Mouse (Mus musculus) embryonic facial prominence, embryonic 15.5 days (tissue): ENCODE results near the gene Specc1. TPM values are rescaled to one million over a fixed set of nuclear protein-coding genes. Genes with fewer than 3 reads are reported as not detected.

Experiments used
- ATAC-seq: fragments of 200-750 bp; cut with Nextera tagmentation; 2 replicates; pipeline ENCODE4 v1.8.0; 2017; ENCODE audit warnings: low read depth, moderate TSS enrichment; ENCODE audit not compliant: insufficient number of reproducible peaks, low FRiP score, low TSS enrichment
- H3K27ac ChIP-seq: fragments of 300-500 bp; sonication (generic); replicated peaks from 2 replicates; pipeline ENCODE4 v1.5.1; 2015; ENCODE audit warnings: mild to moderate bottlenecking, inconsistent platforms
- H3K27me3 ChIP-seq: fragments of 300-500 bp; sonication (generic); 2 replicates; pipeline ENCODE4 v1.6.1; 2015; ENCODE audit warnings: inconsistent platforms
- H3K36me3 ChIP-seq: fragments of 300-500 bp; sonication (generic); 2 replicates; pipeline ENCODE4 v1.6.1; 2015; ENCODE audit warnings: mild to moderate bottlenecking, inconsistent platforms
- H3K4me1 ChIP-seq: fragments of 300-500 bp; sonication (generic); 2 replicates; pipeline ENCODE4 v1.6.1; 2015; ENCODE audit warnings: inconsistent platforms
- H3K4me2 ChIP-seq: fragments of 300-500 bp; sonication (generic); replicated peaks from 2 replicates; pipeline ENCODE4 v1.6.1; 2015; ENCODE audit warnings: mild to moderate bottlenecking, inconsistent platforms
- H3K4me3 ChIP-seq: fragments of 300-500 bp; sonication (generic); replicated peaks from 2 replicates; pipeline ENCODE4 v1.5.1; 2015; ENCODE audit warnings: mild to moderate bottlenecking, inconsistent platforms
- H3K9ac ChIP-seq: fragments of 300-500 bp; sonication (generic); 2 replicates; pipeline ENCODE4 v1.6.1; 2015; ENCODE audit warnings: inconsistent platforms
- H3K9me3 ChIP-seq: fragments of 300-500 bp; sonication (generic); replicated peaks from 2 replicates; pipeline ENCODE4 v1.6.1; 2016; ENCODE audit warnings: inconsistent platforms
- WGBS: fragments of 180-500 bp; shearing (Covaris S2); methylation state at CpG from one replicate; pipeline ENCODE4 v1.1.7; 2015; 5-methylcytosine and 5-hydroxymethylcytosine counted together
- polyA plus RNA-seq: library from polyadenylated mRNA; unstranded; fragments of >200 nt; fragmentation: Nextera tagmentation; extraction: Ambion mirVana; gene quantifications from 2 replicates; pipeline ENCODE4 v1.2.1, GENCODE M21; 2015

The Specc1 gene
- polyA plus RNA-seq, 1 experiment from 2014 or later = 10.8 TPM

- Histone ChIP-seq H3K36me3 (no peaks in the 10 kb centered on the region), H3K4me2 (no peak overlapping the region), H3K4me1 (peaks cover 22% of the 10 kb centered on the region), H3K4me3 (no peak overlapping the region), H3K9me3 (no peaks in the 10 kb centered on the region), H3K27ac (no peak overlapping the region), H3K27me3 (no peaks in the 10 kb centered on the region), H3K9ac (no peak overlapping the region)
- no peak for ATAC-seq
- WGBS = 83% methylated on average over 2 of the region's 2 CpGs
These were observed 69.2 kb downstream of the Specc1 start for GRCm38 (mm10) chr11:62025770-62026169.

DNA sequence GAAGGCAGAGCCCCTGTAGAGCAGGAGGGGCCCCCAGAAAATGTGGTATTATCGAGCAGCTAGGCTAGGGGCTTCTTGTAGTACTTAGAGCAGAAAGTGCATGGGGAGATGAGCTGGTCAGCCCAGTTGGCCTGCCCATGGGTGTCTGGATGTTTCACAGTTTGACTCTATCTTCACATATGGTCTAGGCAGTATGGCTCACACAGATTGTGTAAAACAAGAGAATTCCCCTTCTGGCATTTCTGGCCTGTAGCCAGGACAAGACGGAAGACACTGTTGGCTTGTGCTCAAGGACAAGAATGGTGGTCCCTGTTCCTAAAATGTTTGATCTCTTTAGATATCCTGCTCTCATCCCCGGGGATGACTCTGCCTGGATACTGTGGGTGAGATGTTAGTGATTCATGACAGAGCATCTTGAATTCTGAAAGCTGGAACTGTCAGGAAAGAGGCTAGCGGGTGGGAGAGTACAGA lies 69.8 kb downstream of the Specc1 start:
- Histone ChIP-seq H3K9me3 (no peaks in the 10 kb centered on the region), H3K27me3 (no peaks in the 10 kb centered on the region), H3K4me1 (peaks cover 22% of the 10 kb centered on the region), H3K4me3 (no peak overlapping the region), H3K9ac (no peak overlapping the region), H3K4me2 (no peak overlapping the region), H3K36me3 (no peaks in the 10 kb centered on the region), H3K27ac (no peak overlapping the region)
- WGBS = 55% methylated on average over 4 of the region's 4 CpGs
- ATAC-seq = no peak

- Histone ChIP-seq H3K27me3 (no peaks in the 10 kb centered on the region), H3K4me2 (no peak overlapping the region), H3K4me3 (no peak overlapping the region), H3K27ac (no peak overlapping the region), H3K9me3 (no peaks in the 10 kb centered on the region), H3K36me3 (no peaks in the 10 kb centered on the region), H3K9ac (no peak overlapping the region), H3K4me1 (peaks cover 22% of the 10 kb centered on the region)
- whole genome bisulfite sequencing = 66% methylated on average over 6 of the region's 6 CpGs
- ATAC-seq = no peak
These were observed 70.7 kb downstream of the Specc1 start for GRCm38 (mm10) chr11:62027271-62027670.

DNA sequence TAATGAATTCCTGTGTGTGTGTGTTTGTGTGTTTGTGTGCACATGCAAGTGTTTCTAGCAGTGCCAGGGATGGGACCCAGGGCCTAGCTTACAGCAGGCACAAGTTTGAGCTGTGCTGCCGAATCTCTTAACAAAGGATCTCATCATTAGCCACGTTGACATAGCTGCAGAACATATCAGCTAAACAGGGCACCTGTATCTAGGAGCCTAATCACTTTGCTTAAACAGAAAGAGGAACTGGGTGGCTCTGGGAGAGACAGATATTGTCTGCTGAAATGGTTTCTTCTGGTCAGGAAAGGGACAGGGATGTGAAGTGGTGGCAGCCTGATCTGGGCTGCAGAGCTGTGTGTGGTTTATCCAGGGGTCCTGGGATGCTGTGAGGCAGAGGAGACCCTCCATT lies 71.1 kb downstream of the Specc1 start:
- no peaks in the 10 kb centered on the region for H3K9me3 ChIP-seq
- no peak overlapping the region for H3K4me3 ChIP-seq
- H3K36me3 ChIP-seq = no peaks in the 10 kb centered on the region
- no peak overlapping the region for H3K9ac ChIP-seq
- no peaks in the 10 kb centered on the region for H3K27me3 ChIP-seq
- H3K4me2 ChIP-seq = no peak overlapping the region
- no peak for ATAC-seq
- WGBS = 66% methylated on average over 2 of the region's 2 CpGs
- H3K4me1 ChIP-seq = peaks cover 20% of the 10 kb centered on the region
- no peak overlapping the region for H3K27ac ChIP-seq

GRCm38 (mm10) chr11:62029171-62029570 lies 72.6 kb downstream of the Specc1 start:
- Histone ChIP-seq H3K27ac (no peak overlapping the region), H3K9me3 (no peaks in the 10 kb centered on the region), H3K4me2 (no peak overlapping the region), H3K4me3 (no peak overlapping the region), H3K36me3 (no peaks in the 10 kb centered on the region), H3K4me1 (peaks cover 5% of the 10 kb centered on the region), H3K27me3 (no peaks in the 10 kb centered on the region), H3K9ac (no peak overlapping the region)
- 87% methylated on average over 9 of the region's 9 CpGs for WGBS
- ATAC-seq = no peak

- Histone ChIP-seq H3K27me3 (no peaks in the 10 kb centered on the region), H3K9ac (no peak overlapping the region), H3K4me3 (no peak overlapping the region), H3K4me2 (no peak overlapping the region), H3K9me3 (no peaks in the 10 kb centered on the region), H3K27ac (no peak overlapping the region), H3K36me3 (no peaks in the 10 kb centered on the region), H3K4me1 (no peaks in the 10 kb centered on the region)
- WGBS = 38% methylated on average over 6 of the region's 6 CpGs
- no peak for ATAC-seq
These were observed 78.0 kb downstream of the Specc1 start for GRCm38 (mm10) chr11:62034564-62034963.

DNA sequence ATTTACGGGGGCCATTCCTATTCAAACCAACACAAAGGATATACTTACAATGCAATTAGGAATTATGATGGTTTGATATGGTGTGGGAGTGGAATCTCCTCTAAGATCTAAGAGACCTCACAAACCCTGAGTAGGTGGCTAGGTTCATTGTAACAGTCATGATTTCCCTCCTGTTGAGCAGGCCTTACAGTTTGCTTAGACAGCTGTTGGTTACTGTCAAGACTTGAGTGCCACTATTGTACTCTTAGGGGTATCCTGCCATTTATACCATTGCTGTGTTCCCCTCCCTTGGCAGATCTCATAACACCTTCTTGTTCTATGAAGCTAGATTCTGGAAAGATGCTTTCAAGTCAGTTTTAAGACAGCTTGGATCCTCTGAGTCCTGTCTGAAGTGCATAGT lies 78.7 kb downstream of the Specc1 start:
- no peak overlapping the region for H3K4me2 ChIP-seq
- H3K27me3 ChIP-seq = no peaks in the 10 kb centered on the region
- WGBS = 91% methylated on average over 1 of the region's 1 CpGs

DNA sequence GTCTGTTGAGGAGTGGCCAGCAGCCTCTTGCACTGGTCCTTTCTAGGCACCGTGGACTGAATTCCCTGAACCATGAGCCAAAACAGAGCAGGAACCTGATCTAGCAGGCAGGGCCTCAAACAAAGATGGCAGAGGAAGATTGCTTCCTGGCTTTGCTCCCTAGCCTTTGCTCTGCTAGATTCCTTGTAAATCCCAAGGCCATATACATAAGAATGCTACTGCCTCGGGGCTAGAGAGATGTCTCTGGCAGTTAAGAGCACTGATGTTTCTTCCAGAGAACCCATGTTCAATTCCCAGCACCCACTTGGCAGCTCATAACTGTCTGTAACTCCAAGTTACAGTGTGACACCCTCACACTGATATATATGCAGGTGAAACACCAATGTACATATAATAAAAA lies 83.6 kb downstream of the Specc1 start:
- H3K9ac ChIP-seq = no peak overlapping the region
- no peaks in the 10 kb centered on the region for H3K9me3 ChIP-seq
- H3K27ac ChIP-seq = no peak overlapping the region
- H3K4me1 ChIP-seq = no peaks in the 10 kb centered on the region
- no peak for ATAC-seq
- 64% methylated on average over 2 of the region's 2 CpGs for WGBS
- no peaks in the 10 kb centered on the region for H3K27me3 ChIP-seq
- H3K36me3 ChIP-seq = no peaks in the 10 kb centered on the region
- no peak overlapping the region for H3K4me3 ChIP-seq
- no peak overlapping the region for H3K4me2 ChIP-seq

More for the DNA sequence above, 78.7 kb downstream of the Specc1 start:
- no peaks in the 10 kb centered on the region for H3K9me3 ChIP-seq
- H3K27ac ChIP-seq = no peak overlapping the region
- ATAC-seq = no peak
- H3K9ac ChIP-seq = no peak overlapping the region
- no peaks in the 10 kb centered on the region for H3K4me1 ChIP-seq
- H3K36me3 ChIP-seq = no peaks in the 10 kb centered on the region
- no peak overlapping the region for H3K4me3 ChIP-seq

DNA sequence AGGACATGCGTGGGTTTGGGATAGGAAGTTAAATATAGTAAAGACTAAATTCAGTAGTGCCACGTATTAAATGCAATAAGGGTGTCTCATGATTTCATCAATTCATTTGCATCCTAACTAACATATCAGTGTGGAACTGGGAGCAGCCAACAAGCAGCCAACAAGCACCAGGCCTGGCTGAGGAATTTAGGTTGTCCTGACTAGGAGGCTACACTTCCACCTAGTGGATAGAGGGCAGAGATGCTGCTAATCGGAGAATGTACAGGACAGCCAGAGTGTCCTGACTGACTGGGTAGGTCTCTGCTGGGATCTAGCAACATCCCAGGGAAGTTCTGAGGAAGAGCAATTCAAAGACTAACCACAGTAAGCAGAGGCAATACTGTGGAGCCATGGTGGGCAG lies 88.1 kb downstream of the Specc1 start:
- Histone ChIP-seq H3K4me3 (no peak overlapping the region), H3K27me3 (no peaks in the 10 kb centered on the region), H3K4me2 (no peak overlapping the region), H3K4me1 (no peaks in the 10 kb centered on the region), H3K9ac (no peak overlapping the region), H3K27ac (no peak overlapping the region), H3K9me3 (no peaks in the 10 kb centered on the region), H3K36me3 (no peaks in the 10 kb centered on the region)
- 37% methylated on average over 3 of the region's 3 CpGs for WGBS
- no peak for ATAC-seq

- 58% methylated on average over 2 of the region's 2 CpGs for WGBS
These were observed 89.4 kb downstream of the Specc1 start for GRCm38 (mm10) chr11:62045964-62046363.

GRCm38 (mm10) chr11:62047817-62048640 lies 91.5 kb downstream of the Specc1 start:
- 0 out of 2 replicates have a peak, but pooled peaks cover 6% of the 10 kb centered on the region for H3K4me1 ChIP-seq
- ATAC-seq = no peak

More at GRCm38 (mm10) chr11:62045964-62046363, 89.4 kb downstream of the Specc1 start:
- Histone ChIP-seq H3K27me3 (no peaks in the 10 kb centered on the region), H3K27ac (no peak overlapping the region), H3K9me3 (no peaks in the 10 kb centered on the region), H3K4me2 (no peak overlapping the region), H3K36me3 (no peaks in the 10 kb centered on the region), H3K4me3 (no peak overlapping the region), H3K4me1 (0 out of 2 replicates have a peak, but pooled peaks cover 6% of the 10 kb centered on the region), H3K9ac (no peak overlapping the region)
- no peak for ATAC-seq

GRCm38 (mm10) chr11:62049170-62049569 lies 92.6 kb downstream of the Specc1 start:
- Histone ChIP-seq H3K36me3 (no peaks in the 10 kb centered on the region), H3K9me3 (no peaks in the 10 kb centered on the region), H3K4me3 (no peak overlapping the region), H3K27me3 (no peaks in the 10 kb centered on the region), H3K27ac (no peak overlapping the region), H3K4me1 (0 out of 2 replicates have a peak, but pooled peaks cover 6% of the 10 kb centered on the region), H3K9ac (no peak overlapping the region), H3K4me2 (no peak overlapping the region)
- no peak for ATAC-seq

More at GRCm38 (mm10) chr11:62047817-62048640, 91.5 kb downstream of the Specc1 start:
- Histone ChIP-seq H3K9ac (no peak overlapping the region), H3K27ac (no peak overlapping the region), H3K9me3 (no peaks in the 10 kb centered on the region), H3K27me3 (no peaks in the 10 kb centered on the region), H3K4me3 (no peak overlapping the region), H3K36me3 (no peaks in the 10 kb centered on the region), H3K4me2 (no peak overlapping the region)
- WGBS = 42% methylated on average over 9 of the region's 9 CpGs
